Mouse (Mus musculus) forebrain, embryonic 16.5 days (tissue): ENCODE data around the gene Rpusd3. TPM values are rescaled to one million over a fixed set of nuclear protein-coding genes. Genes with fewer than 3 reads are reported as not detected.

Source experiments
- ATAC-seq: fragments of 200-750 bp; cut with Nextera tagmentation; 2 replicates; pipeline ENCODE4 v1.8.0; 2017; ENCODE audit warnings: mild to moderate bottlenecking, moderate library complexity
- H3K27ac ChIP-seq: fragments of 300-500 bp; sonication (generic); 2 replicates; pipeline ENCODE4 v1.5.1; 2014; ENCODE audit warnings: low read length, control low read depth
- H3K27me3 ChIP-seq: fragments of 300-500 bp; sonication (generic); replicated peaks from 2 replicates; pipeline ENCODE4 v1.6.1; 2014; ENCODE audit warnings: low read length; ENCODE audit not compliant: control insufficient read depth, insufficient read depth
- H3K36me3 ChIP-seq: fragments of 300-500 bp; sonication (generic); 2 replicates; pipeline ENCODE4 v1.6.1; 2014; ENCODE audit not compliant: control insufficient read depth, insufficient read depth
- H3K4me1 ChIP-seq: fragments of 300-500 bp; sonication (generic); replicated peaks from 2 replicates; pipeline ENCODE4 v1.6.1; 2014; ENCODE audit warnings: low read length; ENCODE audit not compliant: control insufficient read depth, insufficient read depth
- H3K4me2 ChIP-seq: fragments of 300-500 bp; sonication (generic); 2 replicates; pipeline ENCODE4 v1.6.1; 2014; ENCODE audit warnings: mild to moderate bottlenecking, low read length, control low read depth
- H3K4me3 ChIP-seq: fragments of 300-500 bp; sonication (generic); replicated peaks from 2 replicates; pipeline ENCODE4 v1.5.1; 2014; ENCODE audit warnings: mild to moderate bottlenecking, low read length, control low read depth
- H3K9ac ChIP-seq: fragments of 300-500 bp; sonication (generic); replicated peaks from 2 replicates; pipeline ENCODE4 v1.6.1; 2014; ENCODE audit warnings: low read depth, low read length, control low read depth
- H3K9me3 ChIP-seq: fragments of 300-500 bp; sonication (generic); 2 replicates; pipeline ENCODE4 v1.6.1; 2016; ENCODE audit warnings: low read length; ENCODE audit not compliant: control insufficient read depth
- WGBS: fragments of 180-500 bp; shearing (Covaris S2); extraction: QIAGEN DNeasy Blood & Tissue Kit; methylation state at CpG from one replicate; pipeline ENCODE4 v1.1.7; 2014; 5-methylcytosine and 5-hydroxymethylcytosine counted together
- polyA plus RNA-seq: library from polyadenylated mRNA; unstranded; fragments of >200 nt; fragmentation: Nextera tagmentation; extraction: Ambion mirVana; gene quantifications from 2 replicates; pipeline ENCODE4 v1.2.1, GENCODE M21; 2015

Rpusd3 gene
- polyA plus RNA-seq, 1 experiment from 2014 or later = 16.3 TPM

- Histone ChIP-seq H3K9me3 (no peaks in the 10 kb centered on the region), H3K27ac (no peak overlapping the region), H3K27me3 (no peaks in the 10 kb centered on the region), H3K4me1 (peaks cover 11% of the 10 kb centered on the region), H3K4me3 (no peak overlapping the region), H3K36me3 (peaks cover 11% of the 10 kb centered on the region), H3K9ac (no peak overlapping the region), H3K4me2 (no peak overlapping the region)
- ATAC-seq = no peak
- WGBS = 89% methylated on average over 6 of the region's 8 CpGs
Measured at GRCm38 (mm10) chr6:113444207-113444965, 25.2 kb upstream of the Rpusd3 start.

DNA sequence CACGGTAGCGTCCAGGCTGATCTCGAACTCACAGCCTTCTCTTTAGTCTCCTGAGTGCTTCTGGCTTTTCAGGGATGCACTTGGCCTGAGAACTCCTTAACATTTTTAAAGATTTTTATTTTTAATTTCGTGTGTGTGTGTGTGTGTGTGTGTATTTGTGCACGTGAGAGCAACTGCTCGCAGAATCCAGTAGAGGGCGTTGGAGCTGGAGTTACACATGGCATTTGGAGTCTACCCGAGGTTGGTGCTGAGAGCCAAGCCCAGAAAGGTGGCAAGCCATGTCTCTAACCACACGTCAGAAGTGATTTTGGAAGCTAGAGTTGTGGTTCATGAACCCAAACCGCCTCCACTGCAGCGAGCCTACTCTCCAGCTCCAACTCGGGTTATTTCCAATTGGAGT, 24.0 kb upstream of the Rpusd3 start:
- no peak overlapping the region for H3K27ac ChIP-seq
- H3K36me3 ChIP-seq = peaks cover 9% of the 10 kb centered on the region
- peak overlapping the region; percentile 76 for H3K9ac ChIP-seq
- H3K27me3 ChIP-seq = no peaks in the 10 kb centered on the region
- no peaks in the 10 kb centered on the region for H3K9me3 ChIP-seq
- peak overlapping the region; percentile 81 for H3K4me2 ChIP-seq
- 47% methylated on average over 12 of the region's 12 CpGs for WGBS
- peaks cover 11% of the 10 kb centered on the region for H3K4me1 ChIP-seq
- ATAC-seq = no peak
- H3K4me3 ChIP-seq = peak overlapping the region; percentile 91

- Histone ChIP-seq H3K27ac (peak within 1 kb of the TSS; percentile 46), H3K36me3 (peaks cover 5% of the 10 kb centered on the region; the same call in 1 of the 2 replicates), H3K9me3 (no peaks in the 10 kb centered on the region), H3K4me3 (peak within 1 kb of the TSS; percentile 91), H3K9ac (peak within 1 kb of the TSS; percentile 76), H3K4me1 (peaks cover 11% of the 10 kb centered on the region), H3K4me2 (peak within 1 kb of the TSS; percentile 81), H3K27me3 (no peaks in the 10 kb centered on the region)
- peak; percentile 97 for ATAC-seq
- WGBS = 1% methylated on average over 45 of the region's 45 CpGs
Measured at GRCm38 (mm10) chr6:113442442-113443090, 23.4 kb upstream of the Rpusd3 start, which contains the start of gene Jagn1. TSS of gene Jagn1 (plus strand) at chr6:113442569.

DNA sequence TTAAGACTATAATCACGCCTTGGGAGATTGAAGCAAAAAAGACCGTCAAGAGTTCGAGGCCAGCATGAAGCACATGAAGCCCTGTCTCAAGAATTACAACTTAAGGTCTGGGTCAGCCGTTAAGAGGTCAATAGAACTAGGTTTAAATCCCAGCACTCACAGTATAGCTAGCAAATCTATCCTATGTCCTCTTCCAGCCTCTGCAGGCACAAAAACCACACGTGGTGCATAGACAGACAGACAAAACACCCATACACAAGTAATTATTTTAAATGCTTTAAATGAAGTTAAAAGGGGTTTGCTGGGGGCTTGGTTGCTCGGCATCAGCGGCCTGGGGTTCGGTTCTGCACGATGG, 22.9 kb upstream of the Rpusd3 start:
- WGBS = 41% methylated on average over 9 of the region's 9 CpGs
- Histone ChIP-seq H3K4me3 (peak overlapping the region; percentile 91), H3K27ac (peak overlapping the region; percentile 46; the same call in 1 of the 2 replicates), H3K4me2 (peak overlapping the region; percentile 81), H3K9me3 (no peaks in the 10 kb centered on the region), H3K36me3 (peaks cover under 1% of the 10 kb centered on the region; the same call in 1 of the 2 replicates), H3K9ac (peak overlapping the region; percentile 76), H3K27me3 (no peaks in the 10 kb centered on the region), H3K4me1 (peaks cover 11% of the 10 kb centered on the region)
- ATAC-seq = peak; percentile 44

GRCm38 (mm10) chr6:113441147-113441680, 22.1 kb upstream of the Rpusd3 start:
- no peaks in the 10 kb centered on the region for H3K27me3 ChIP-seq
- H3K27ac ChIP-seq = no peak overlapping the region
- no peaks in the 10 kb centered on the region for H3K36me3 ChIP-seq
- H3K4me2 ChIP-seq = no peak overlapping the region
- 51% methylated on average over 7 of the region's 7 CpGs for WGBS
- 0 out of 2 replicates have a peak, but pooled peaks have one; percentile 14 for ATAC-seq
- no peaks in the 10 kb centered on the region for H3K9me3 ChIP-seq
- no peak overlapping the region for H3K4me3 ChIP-seq
- H3K4me1 ChIP-seq = peaks cover 11% of the 10 kb centered on the region
- H3K9ac ChIP-seq = no peak overlapping the region

DNA sequence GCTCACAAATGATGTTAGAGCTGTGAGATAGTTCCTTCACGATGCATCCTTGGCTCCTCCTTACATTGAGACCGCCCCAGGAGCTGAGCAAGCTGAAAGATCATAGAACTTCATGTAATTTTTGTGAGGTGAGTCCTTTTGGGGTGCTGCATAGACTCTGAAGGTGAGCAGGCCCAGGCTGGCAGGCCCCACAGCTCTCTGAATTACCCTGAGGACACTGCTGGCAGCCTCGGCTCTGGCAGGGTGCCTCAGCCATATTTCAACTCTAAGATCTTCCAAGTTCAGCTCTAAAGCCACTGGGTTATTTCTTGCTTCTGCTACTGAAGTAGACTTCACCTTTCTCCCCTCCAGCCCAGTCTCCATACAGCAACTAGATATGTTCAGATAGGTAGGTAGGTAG, 21.5 kb upstream of the Rpusd3 start:
- WGBS = 82% methylated on average over 3 of the region's 3 CpGs
- Histone ChIP-seq H3K4me1 (peaks cover 11% of the 10 kb centered on the region), H3K36me3 (no peaks in the 10 kb centered on the region), H3K4me2 (no peak overlapping the region), H3K27ac (no peak overlapping the region), H3K9me3 (no peaks in the 10 kb centered on the region), H3K4me3 (no peak overlapping the region), H3K27me3 (no peaks in the 10 kb centered on the region), H3K9ac (no peak overlapping the region)
- no peak for ATAC-seq

- 70% methylated on average over 12 of the region's 12 CpGs for WGBS
- Histone ChIP-seq H3K9ac (no peak overlapping the region), H3K27ac (no peak overlapping the region), H3K9me3 (no peaks in the 10 kb centered on the region), H3K4me1 (peaks cover 11% of the 10 kb centered on the region), H3K4me2 (no peak overlapping the region), H3K27me3 (no peaks in the 10 kb centered on the region), H3K4me3 (no peak overlapping the region), H3K36me3 (no peaks in the 10 kb centered on the region)
- no peak for ATAC-seq
Measured at GRCm38 (mm10) chr6:113438721-113439430, 19.7 kb upstream of the Rpusd3 start.

- WGBS = 79% methylated on average over 12 of the region's 12 CpGs
Measured at GRCm38 (mm10) chr6:113437135-113437534, 18.0 kb upstream of the Rpusd3 start.

GRCm38 (mm10) chr6:113435664-113436205, 16.6 kb upstream of the Rpusd3 start, which contains the start of gene Cidec:
TSS of gene Cidec (minus strand) at chr6:113435760.
- H3K9me3 ChIP-seq = no peaks in the 10 kb centered on the region
- ATAC-seq = no peak
- no peak within 1 kb of the TSS for H3K4me2 ChIP-seq
- 79% methylated on average over 9 of the region's 9 CpGs for WGBS
- H3K36me3 ChIP-seq = no peaks in the 10 kb centered on the region
- H3K9ac ChIP-seq = no peak within 1 kb of the TSS
- no peaks in the 10 kb centered on the region for H3K27me3 ChIP-seq
- no peaks in the 10 kb centered on the region for H3K4me1 ChIP-seq
- H3K27ac ChIP-seq = no peak within 1 kb of the TSS
- H3K4me3 ChIP-seq = no peak within 1 kb of the TSS

More at GRCm38 (mm10) chr6:113437135-113437534, 18.0 kb upstream of the Rpusd3 start:
- no peaks in the 10 kb centered on the region for H3K36me3 ChIP-seq
- H3K4me3 ChIP-seq = no peak overlapping the region
- no peak overlapping the region for H3K27ac ChIP-seq
- H3K9ac ChIP-seq = no peak overlapping the region
- H3K27me3 ChIP-seq = no peaks in the 10 kb centered on the region
- H3K4me2 ChIP-seq = no peak overlapping the region
- no peaks in the 10 kb centered on the region for H3K9me3 ChIP-seq
- 0 out of 2 replicates have a peak, but pooled peaks cover 3% of the 10 kb centered on the region for H3K4me1 ChIP-seq
- no peak for ATAC-seq
